Mouse (Mus musculus) CD8-positive naive resting alpha-beta T cell, adult 2 months (primary cell): ENCODE measurements around the gene Fam8a1.

Experiments
- DNase-seq, 2 experiments: peaks; one replicate each; pipeline ENCODE4 v3.0.0; 2022; ENCODE audit warnings: low read depth in 2 of 2, low spot score in 2 of 2

Gene Fam8a1

GRCm38 (mm10) chr13:46669048-46669619, at the start of gene Fam8a1:
Gene Fam8a1, plus strand, starts transcription at chr13:46669522.
- DNase-seq: peak; percentile 93 to 94

DNA sequence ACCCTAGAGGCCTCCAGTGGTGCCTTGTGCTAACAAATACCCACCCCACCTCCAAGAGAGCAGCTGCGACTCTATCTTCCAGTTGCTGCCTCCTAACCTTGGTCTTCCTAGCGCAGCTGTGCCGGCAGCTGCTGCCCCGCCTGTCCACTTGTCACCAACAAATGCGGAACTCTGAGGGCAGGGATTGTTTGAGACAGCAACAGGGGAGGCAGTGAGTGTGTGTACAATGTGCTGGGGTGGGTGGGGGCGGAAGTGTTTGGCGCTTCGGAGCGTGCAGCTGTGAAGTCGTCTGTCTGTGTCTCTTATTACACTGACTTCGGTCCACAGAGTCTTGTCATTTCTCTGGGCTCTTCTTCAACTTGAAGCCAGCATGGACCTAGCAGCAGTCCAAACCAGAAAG, 49.7 kb upstream of the Fam8a1 start:
- peak; percentile 23 to 37 for DNase-seq

- DNase-seq: no peak
These were observed 48.2 kb upstream of the Fam8a1 start for GRCm38 (mm10) chr13:46620964-46621757.

DNA sequence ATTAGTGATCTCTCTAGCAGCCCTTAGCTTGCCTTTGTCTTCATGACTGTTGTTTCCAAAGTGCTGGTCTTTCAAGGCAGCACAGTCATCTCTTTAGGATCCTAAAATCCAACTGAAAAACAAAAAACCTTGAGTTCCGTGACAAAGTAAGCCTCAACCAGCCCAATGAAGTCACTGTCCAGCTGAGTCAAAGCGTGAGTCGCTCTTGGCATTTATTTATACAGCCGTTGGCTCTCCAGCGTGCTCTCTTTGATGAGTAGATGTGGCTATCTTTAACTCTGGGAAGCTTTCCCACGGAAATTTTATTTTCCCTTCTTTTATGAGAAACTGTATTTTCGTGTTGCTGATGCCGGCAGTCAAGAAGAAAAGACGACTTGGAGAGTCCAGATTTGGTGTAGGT, 42.7 kb upstream of the Fam8a1 start:
- DNase-seq: no peak

DNA sequence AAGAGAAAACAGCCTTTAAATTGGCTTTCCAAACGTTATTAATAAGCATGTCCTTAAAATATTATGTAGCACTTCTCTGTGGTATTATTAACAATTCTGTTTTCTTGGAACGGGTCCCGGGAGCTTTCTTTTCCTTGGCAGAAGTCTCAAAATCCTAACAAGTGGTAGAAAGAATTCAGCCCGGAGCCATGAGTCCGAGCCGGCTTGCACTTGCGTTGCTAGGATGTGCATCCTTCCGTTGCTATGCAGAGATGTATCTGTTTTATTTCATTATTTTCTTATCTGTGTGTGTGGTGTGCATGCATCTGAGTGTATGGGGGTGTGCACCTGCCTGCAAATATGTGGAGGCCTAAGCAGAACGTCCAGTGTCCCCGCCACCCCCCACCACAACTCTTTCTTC, 41.5 kb upstream of the Fam8a1 start:
- DNase-seq: no peak

DNA sequence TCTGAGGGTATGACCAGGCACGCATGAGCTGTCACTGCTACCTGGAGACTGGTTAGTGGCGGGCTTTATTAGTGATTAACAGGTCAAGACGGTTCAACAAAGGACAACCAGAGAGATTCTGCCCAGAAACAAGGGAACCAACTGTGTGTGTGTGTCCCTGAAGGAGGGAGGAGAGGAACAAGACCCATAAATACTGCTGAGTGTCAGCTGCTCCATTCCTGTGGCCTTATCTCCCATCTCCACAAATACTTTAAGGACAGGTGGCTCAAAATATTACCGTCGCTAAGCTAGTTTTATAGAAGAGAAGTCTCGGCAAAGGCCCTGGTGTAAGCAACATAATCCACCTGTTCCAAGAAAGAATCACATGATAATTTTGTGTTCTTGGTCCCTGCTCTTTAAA, 39.9 kb upstream of the Fam8a1 start:
- DNase-seq: no peak

- DNase-seq: no peak
These were observed 36.5 kb upstream of the Fam8a1 start for GRCm38 (mm10) chr13:46632796-46633195.

DNA sequence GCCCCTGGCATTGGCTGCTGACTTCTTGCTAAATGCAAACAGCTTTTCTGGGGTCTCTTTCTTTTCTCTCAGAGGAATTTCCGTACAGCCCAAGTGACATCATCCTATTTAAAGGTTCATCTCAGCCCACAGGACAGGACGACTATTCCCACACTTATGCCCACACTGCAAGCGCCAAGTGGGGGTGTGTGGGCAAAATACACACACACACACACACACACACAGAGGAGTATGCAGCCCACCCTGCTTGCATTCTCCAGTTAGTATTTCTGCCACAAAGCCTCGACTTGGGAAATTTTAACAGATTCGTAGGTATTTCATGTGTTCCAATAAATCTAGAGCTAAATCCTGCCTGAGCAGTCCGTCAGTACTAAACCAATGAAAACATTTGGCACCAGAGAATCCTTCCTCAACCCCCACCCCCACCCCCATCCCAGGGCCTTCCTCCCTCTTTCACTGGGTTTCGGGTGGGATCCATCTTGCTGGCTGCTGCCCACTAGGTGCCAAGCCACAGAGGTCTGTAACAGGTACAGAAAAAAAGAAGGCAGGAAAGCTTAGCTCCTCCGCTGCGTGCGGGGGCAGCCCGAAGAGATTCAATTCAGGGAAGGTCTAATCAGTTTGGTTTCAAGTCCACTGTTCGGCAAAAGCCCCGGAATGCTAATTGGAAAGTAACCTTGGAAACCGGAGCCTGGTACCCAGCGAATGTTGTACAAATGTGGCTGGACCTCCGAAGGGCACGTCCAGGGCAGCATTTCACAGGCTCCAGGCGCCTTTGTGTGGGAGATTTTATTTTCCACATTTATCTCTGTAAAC, 35.8 kb upstream of the Fam8a1 start:
- no peak for DNase-seq

- DNase-seq: no peak
These were observed 35.2 kb upstream of the Fam8a1 start for GRCm38 (mm10) chr13:46634133-46634488.

GRCm38 (mm10) chr13:46640608-46641468, 28.5 kb upstream of the Fam8a1 start:
- no peak for DNase-seq

DNA sequence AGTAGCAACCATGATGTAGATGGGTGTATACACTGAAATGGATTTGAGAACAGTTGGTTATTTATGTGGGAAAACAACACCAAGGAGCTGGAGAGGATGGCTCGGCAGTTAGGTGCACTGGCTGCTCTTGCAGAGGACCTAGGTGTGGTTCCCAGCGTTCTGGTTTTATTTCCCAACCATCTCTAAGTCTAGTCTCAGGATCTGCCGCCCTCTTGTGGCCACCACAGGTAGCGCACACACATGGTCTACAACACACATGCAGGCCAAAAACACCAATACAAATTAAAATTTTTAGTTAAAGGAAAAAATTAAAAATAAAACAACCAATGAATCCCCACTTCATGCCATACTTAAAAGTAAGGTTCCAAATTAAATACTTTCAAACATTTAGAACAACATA, 27.0 kb upstream of the Fam8a1 start:
- DNase-seq: no peak

GRCm38 (mm10) chr13:46644175-46644574, 25.1 kb upstream of the Fam8a1 start:
- DNase-seq: no peak

- DNase-seq: no peak
These were observed 23.8 kb upstream of the Fam8a1 start for GRCm38 (mm10) chr13:46645476-46645875.

DNA sequence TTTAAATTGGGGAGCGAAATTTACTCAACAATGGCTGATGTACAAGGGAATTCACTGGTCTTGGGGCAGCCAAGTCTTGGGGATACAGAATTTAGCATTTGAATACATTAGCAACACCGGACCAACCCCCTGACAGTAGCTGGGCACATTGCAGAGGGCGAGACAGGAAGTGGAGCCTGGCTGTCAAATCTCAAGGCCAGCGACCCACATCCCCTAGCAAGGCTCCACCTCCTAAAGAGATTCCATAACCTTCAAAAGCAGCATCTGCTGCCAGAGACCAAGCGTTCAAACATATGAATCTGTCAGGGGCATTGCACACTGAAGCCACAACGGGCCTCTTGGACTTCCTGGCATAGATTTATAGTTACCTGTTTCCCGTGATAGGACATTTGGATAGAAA, 17.5 kb upstream of the Fam8a1 start:
- no peak for DNase-seq

DNA sequence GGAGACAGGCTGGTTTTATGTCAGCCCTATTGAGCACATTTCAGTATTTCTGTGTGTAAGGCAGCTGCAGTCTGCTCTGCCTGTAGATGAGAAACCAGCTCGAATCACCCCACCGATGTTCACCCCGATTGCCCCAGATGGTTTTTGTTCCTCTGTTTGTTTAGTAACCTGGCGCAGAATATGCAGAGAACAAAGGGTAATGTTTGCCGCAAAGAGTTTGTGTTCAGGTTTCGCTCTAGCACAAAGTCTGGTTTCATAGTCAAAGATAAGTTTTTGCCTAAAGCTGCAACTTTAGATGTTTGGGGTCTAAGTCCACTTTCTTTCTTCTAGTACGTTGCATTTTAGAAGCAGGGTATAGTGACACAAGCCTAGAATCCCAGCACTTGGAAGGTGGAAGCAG, 16.7 kb upstream of the Fam8a1 start:
- DNase-seq: no peak

DNA sequence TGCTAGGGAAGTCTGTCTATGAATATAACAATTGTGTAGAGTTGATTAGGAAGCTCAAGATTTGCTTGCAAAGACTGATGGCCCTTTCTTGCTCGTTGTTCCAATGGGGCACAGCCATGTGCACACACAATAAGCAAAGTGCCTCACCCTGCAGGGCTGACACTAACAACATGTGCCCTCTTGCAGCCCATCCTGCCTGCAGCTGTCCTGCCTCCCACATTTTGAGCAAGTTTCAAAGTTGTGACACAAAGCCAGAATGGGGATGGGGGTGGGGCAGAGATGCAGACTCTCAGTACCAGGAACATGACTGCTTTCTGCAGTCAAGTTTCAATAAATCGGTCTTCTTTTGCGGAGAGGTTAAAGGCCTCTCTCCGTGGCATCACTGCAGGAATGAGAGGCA, 15.7 kb upstream of the Fam8a1 start:
- DNase-seq: no peak

DNA sequence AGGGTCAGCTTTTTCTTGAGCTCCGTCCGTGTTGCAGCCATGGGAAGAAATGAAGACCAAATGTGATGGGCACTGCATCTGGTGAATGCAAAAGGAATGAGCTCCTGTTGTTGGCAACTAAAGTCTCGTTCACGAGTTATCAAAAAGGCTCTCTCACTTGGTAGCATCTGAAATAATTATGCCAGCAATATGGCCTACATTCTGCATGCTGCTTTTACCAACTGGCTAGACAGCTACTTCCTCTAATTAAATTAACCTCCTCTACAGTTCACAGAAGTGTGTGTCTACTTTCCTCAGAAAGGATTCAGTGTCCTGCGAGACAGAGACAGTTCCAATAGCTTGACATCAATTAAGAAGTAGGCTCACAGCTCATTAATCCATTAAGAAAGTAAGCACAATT, 14.8 kb upstream of the Fam8a1 start:
- DNase-seq: no peak

GRCm38 (mm10) chr13:46659211-46659610, 10.1 kb upstream of the Fam8a1 start:
- no peak for DNase-seq

DNA sequence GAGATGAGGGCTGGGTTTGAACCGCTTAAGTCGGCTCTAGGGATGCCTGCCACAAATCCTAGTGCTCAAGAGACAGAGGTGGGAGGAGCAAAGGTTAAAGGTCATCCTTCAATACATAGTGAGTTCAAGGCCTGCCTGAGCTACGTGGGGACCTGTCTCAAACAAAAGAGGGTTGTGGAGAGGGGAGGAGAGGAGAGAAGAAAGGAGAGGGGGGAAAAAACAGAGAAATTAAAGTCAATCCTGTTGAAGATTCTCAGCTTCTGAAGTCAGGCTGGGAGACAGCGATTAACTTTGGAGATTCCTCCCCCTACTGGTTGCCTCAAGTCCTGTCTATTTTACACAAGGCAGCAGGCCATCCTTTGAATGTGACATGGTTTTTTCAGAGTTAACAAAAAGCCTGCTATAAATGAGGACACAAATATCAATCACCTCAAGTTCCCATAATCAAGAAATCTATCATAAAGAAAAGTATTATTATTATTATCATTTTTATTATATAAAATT, 5.8 kb upstream of the Fam8a1 start:
- peak in 1 of 2 experiments; percentile 37 for DNase-seq

DNA sequence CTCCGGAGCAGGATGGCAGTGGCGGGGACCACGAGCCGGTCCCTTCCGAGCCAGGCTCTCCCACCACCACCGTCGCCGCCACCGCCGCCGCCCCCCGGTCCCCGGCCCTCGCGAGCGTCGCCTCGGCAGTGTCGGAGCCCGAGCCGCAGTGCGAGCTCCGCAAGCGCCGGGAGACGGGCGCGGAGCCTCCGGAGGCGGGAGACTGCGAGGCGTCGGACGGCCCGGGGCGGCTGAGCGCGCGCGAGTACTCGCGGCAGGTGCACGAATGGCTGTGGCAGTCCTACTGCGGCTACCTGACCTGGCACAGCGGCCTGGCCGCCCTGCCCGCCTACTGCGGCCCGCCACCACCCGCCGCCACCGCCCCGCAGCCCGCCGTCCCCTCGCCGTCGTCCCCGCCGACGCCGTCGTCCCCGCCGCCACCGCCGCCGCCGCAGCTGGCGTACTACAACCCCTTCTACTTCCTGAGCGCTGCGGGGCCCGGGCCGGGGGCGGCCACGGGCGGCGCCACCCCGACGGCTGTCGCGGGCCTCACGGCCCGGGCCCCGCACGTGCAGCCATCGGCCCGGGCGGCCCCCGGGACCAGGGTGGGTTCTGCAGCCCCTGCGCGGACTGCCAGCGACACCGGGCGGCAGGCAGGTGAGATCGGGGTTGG, 424 bp downstream of the Fam8a1 start:
- peak; percentile 14 to 28 for DNase-seq

- DNase-seq: no peak
These were observed 1.2 kb downstream of the Fam8a1 start for GRCm38 (mm10) chr13:46670514-46670913.
